Mouse (Mus musculus) embryonic stem cell, embryonic (primary cell): ENCODE measurements around the gene Gabpb2.

Source experiments
- CTCF ChIA-PET, 4 experiments: fragments of 300-600 bp in 2 of 4; fragments of 350-600 bp in 2 of 4; sonication (Branson Sonifier 250); formaldehyde crosslinking; loops; one replicate each; lab custom pipeline; 2022; ENCODE audit warnings: inconsistent platforms in 2 of 4; lab: Charles Lee
- POLR2A ChIA-PET, 4 experiments: fragments of 300-600 bp in 2 of 4; fragments of 350-600 bp in 2 of 4; sonication (Branson Sonifier 250); formaldehyde crosslinking; loops; one replicate each; lab custom pipeline; 2022; ENCODE audit warnings: antibody characterized with exemption in 4 of 4, inconsistent platforms in 1 of 4; lab: Charles Lee

Gabpb2 gene

GRCm38 (mm10) chr3:95162345-95162628, 55.4 kb downstream of the Gabpb2 start:
- POLR2A ChIA-PET: interaction anchor here (0.6 to 7.5 kb wide), 33 partner anchors 9 to 490 kb away, joined by 3 to 107 read pairs (median 5); partner anchors contain the start of genes Gabpb2 (in 2 of the 4), Mllt11 (in 2 of the 4), Zfp687 (in 2 of the 4) and Pi4kb (in 1 of the 4)
- CTCF ChIA-PET: interaction anchor here (0.6 to 2.9 kb wide), 13 partner anchors 9 to 166 kb away, joined by 3 to 13 read pairs (median 3); partner anchors contain the start of genes Tnfaip8l2 (in 2 of the 4), Gabpb2 (in 1 of the 4) and Tmod4 (in 1 of the 4)

GRCm38 (mm10) chr3:95161618-95162344, 55.9 kb downstream of the Gabpb2 start:
- CTCF ChIA-PET: interaction anchor here in 3 of 4 experiments (0.6 to 2.9 kb wide), 11 partner anchors 9 to 165 kb away, joined by 3 to 13 read pairs (median 3); partner anchors contain the start of genes Gabpb2 (in 1 of the 3), Tmod4 (in 1 of the 3) and Tnfaip8l2 (in 1 of the 3)
- POLR2A ChIA-PET: interaction anchor here (0.5 to 7.5 kb wide), 38 partner anchors 9 to 490 kb away, joined by 3 to 107 read pairs (median 5); partner anchors contain the start of genes Gabpb2 (in 2 of the 4), Zfp687 (in 2 of the 4), Mllt11 (in 1 of the 4) and Pi4kb (in 1 of the 4)

GRCm38 (mm10) chr3:95161041-95161551, 56.6 kb downstream of the Gabpb2 start:
- POLR2A ChIA-PET: interaction anchor here (0.5 to 7.5 kb wide), 33 partner anchors 10 to 464 kb away, joined by 3 to 107 read pairs (median 4); partner anchors contain the start of genes Tnfaip8l2 (in 3 of the 4), Gabpb2 (in 2 of the 4), Ensa (in 1 of the 4) and Prune1 (in 1 of the 4)
- CTCF ChIA-PET: interaction anchor here in 3 of 4 experiments (1.1 to 2.9 kb wide), 9 partner anchors 9 to 108 kb away, joined by 3 to 8 read pairs (median 5); partner anchors contain the start of genes Gabpb2 (in 1 of the 3) and Tnfaip8l2 (in 1 of the 3)

- POLR2A ChIA-PET: interaction anchor here in 3 of 4 experiments (0.6 to 7.5 kb wide), 44 partner anchors 8 to 464 kb away, joined by 3 to 107 read pairs (median 4); partner anchors contain the start of genes Tnfaip8l2 (in 3 of the 3), Gabpb2 (in 2 of the 3), Bnipl (in 1 of the 3) and Ensa (in 1 of the 3)
- CTCF ChIA-PET: interaction anchor here (0.6 to 2.5 kb wide), 13 partner anchors 9 to 150 kb away, joined by 3 to 13 read pairs (median 4); partner anchors contain the start of genes Gabpb2 (in 1 of the 4), Tmod4 (in 1 of the 4) and Tnfaip8l2 (in 1 of the 4)
Measured at GRCm38 (mm10) chr3:95159987-95160963, 57.4 kb downstream of the Gabpb2 start, which contains the start of gene Sema6c. TSS of gene Sema6c (plus strand) at chr3:95160457.

GRCm38 (mm10) chr3:95159511-95159986, 58.2 kb downstream of the Gabpb2 start:
- CTCF ChIA-PET: interaction anchor here (0.6 to 2.1 kb wide), 11 partner anchors 9 to 151 kb away, joined by 3 to 13 read pairs (median 4); partner anchors contain the start of genes Gabpb2 (in 1 of the 4), Tmod4 (in 1 of the 4) and Tnfaip8l2 (in 1 of the 4)
- POLR2A ChIA-PET: interaction anchor here in 3 of 4 experiments (0.6 to 7.5 kb wide), 37 partner anchors 9 to 465 kb away, joined by 3 to 107 read pairs (median 4); partner anchors contain the start of genes Tnfaip8l2 (in 3 of the 3), Bnipl (in 1 of the 3), Ensa (in 1 of the 3) and Gabpb2 (in 1 of the 3)

GRCm38 (mm10) chr3:95153874-95154273, 63.8 kb downstream of the Gabpb2 start:
- POLR2A ChIA-PET: interaction anchor here in 1 of 4 experiments (0.6 kb wide), 1 partner anchor 305 kb away, joined by 5 read pairs; no protein-coding TSS in a partner anchor
- CTCF ChIA-PET: no interaction called here

GRCm38 (mm10) chr3:95147924-95148323, 69.8 kb downstream of the Gabpb2 start:
- POLR2A ChIA-PET: interaction anchor here in 2 of 4 experiments (0.7 to 1.8 kb wide), 3 partner anchors 27 to 94 kb away, joined by 3 to 4 read pairs (median 4); partner anchors contain the start of gene Vps72 (in 1 of the 2)
- CTCF ChIA-PET: interaction anchor here in 1 of 4 experiments (0.5 to 1.0 kb wide), 2 partner anchors 23 to 156 kb away, joined by 3 to 4 read pairs; partner anchors contain the start of gene Tmod4

- POLR2A ChIA-PET: interaction anchor here in 3 of 4 experiments (0.5 to 1.9 kb wide), 22 partner anchors 10 to 612 kb away, joined by 3 to 7 read pairs (median 4); partner anchors contain the start of genes Sema6c (in 2 of the 3), Gabpb2 (in 1 of the 3), Vps72 (in 1 of the 3) and Zfp687 (in 1 of the 3)
- CTCF ChIA-PET: interaction anchor here (0.5 to 2.0 kb wide), 54 partner anchors 9 to 446 kb away, joined by 3 to 13 read pairs (median 4); partner anchors contain the start of genes Sema6c (in 2 of the 4), Gabpb2 (in 1 of the 4), Gm128 (in 1 of the 4) and Golph3l (in 1 of the 4)
Measured at GRCm38 (mm10) chr3:95142617-95143011, 75.1 kb downstream of the Gabpb2 start.

- CTCF ChIA-PET: interaction anchor here (0.6 to 2.0 kb wide), 38 partner anchors 9 to 290 kb away, joined by 3 to 13 read pairs (median 5); partner anchors contain the start of genes Gabpb2 (in 1 of the 4), Gm128 (in 1 of the 4), Sema6c (in 1 of the 4) and Tmod4 (in 1 of the 4)
- POLR2A ChIA-PET: interaction anchor here in 3 of 4 experiments (0.5 to 2.9 kb wide), 28 partner anchors 10 to 612 kb away, joined by 3 to 14 read pairs (median 4); partner anchors contain the start of genes Sema6c (in 3 of the 3), Gabpb2 (in 1 of the 3), Tmod4 (in 1 of the 3) and Vps72 (in 1 of the 3)
Measured at GRCm38 (mm10) chr3:95141952-95142616, 75.6 kb downstream of the Gabpb2 start, which contains the start of gene Tnfaip8l2. TSS of gene Tnfaip8l2 (minus strand) at chr3:95142360.

GRCm38 (mm10) chr3:95141474-95141873, 76.2 kb downstream of the Gabpb2 start:
- ChIA-PET CTCF (interaction anchor here in 3 of 4 experiments (1.1 to 2.0 kb wide), 6 partner anchors 11 to 75 kb away, joined by 3 to 10 read pairs (median 6); no protein-coding TSS in a partner anchor), POLR2A (interaction anchor here in 3 of 4 experiments (0.8 to 2.9 kb wide), 15 partner anchors 13 to 143 kb away, joined by 3 to 18 read pairs (median 5); partner anchors contain the start of genes Sema6c (in 3 of the 3), Gabpb2 (in 1 of the 3), Tmod4 (in 1 of the 3) and Vps72 (in 1 of the 3))

- ChIA-PET CTCF (interaction anchor here in 3 of 4 experiments (0.6 to 1.9 kb wide), 9 partner anchors 12 to 123 kb away, joined by 3 to 9 read pairs (median 4); partner anchors contain the start of genes Sema6c (in 1 of the 3), Tmod4 (in 1 of the 3) and Vps72 (in 1 of the 3)), POLR2A (interaction anchor here in 2 of 4 experiments (0.5 to 2.9 kb wide), 33 partner anchors 11 to 170 kb away, joined by 3 to 18 read pairs (median 4); partner anchors contain the start of genes Gabpb2 (in 2 of the 2), Tmod4 (in 2 of the 2), Vps72 (in 2 of the 2) and Pip5k1a (in 1 of the 2))
Measured at GRCm38 (mm10) chr3:95140795-95141194, 76.9 kb downstream of the Gabpb2 start.

GRCm38 (mm10) chr3:95140289-95140595, 77.5 kb downstream of the Gabpb2 start:
- CTCF ChIA-PET: interaction anchor here in 3 of 4 experiments (0.6 to 1.9 kb wide), 14 partner anchors 12 to 124 kb away, joined by 3 to 9 read pairs (median 4); partner anchors contain the start of genes Gabpb2 (in 1 of the 3), Sema6c (in 1 of the 3), Tmod4 (in 1 of the 3) and Vps72 (in 1 of the 3)
- POLR2A ChIA-PET: interaction anchor here (0.5 to 2.9 kb wide), 48 partner anchors 11 to 171 kb away, joined by 3 to 18 read pairs (median 4); partner anchors contain the start of genes Pip5k1a (in 3 of the 4), Sema6c (in 3 of the 4), Gabpb2 (in 2 of the 4) and Tmod4 (in 2 of the 4)

GRCm38 (mm10) chr3:95139586-95140288, 78.0 kb downstream of the Gabpb2 start:
- CTCF ChIA-PET: interaction anchor here in 2 of 4 experiments (0.7 to 1.9 kb wide), 14 partner anchors 11 to 124 kb away, joined by 3 to 9 read pairs (median 4); partner anchors contain the start of genes Gabpb2 (in 1 of the 2), Sema6c (in 1 of the 2), Tmod4 (in 1 of the 2) and Vps72 (in 1 of the 2)
- POLR2A ChIA-PET: interaction anchor here (0.6 to 2.9 kb wide), 47 partner anchors 11 to 171 kb away, joined by 3 to 18 read pairs (median 4); partner anchors contain the start of genes Pip5k1a (in 3 of the 4), Sema6c (in 3 of the 4), Gabpb2 (in 2 of the 4) and Vps72 (in 2 of the 4)
